Mouse (Mus musculus) frontal cortex, adult 2 months (tissue): ENCODE measurements around the gene Tlr2. TPM values are rescaled to one million over a fixed set of nuclear protein-coding genes. Genes with fewer than 3 reads are reported as not detected.
A peak's percentile ranks its signal among the peaks of the same experiment; 100 is the strongest.

Experiments used
- DNase-seq, 2 experiments: peaks; one replicate each; pipeline ENCODE4 v3.0.0; 2022; ENCODE audit warnings: low spot score in 1 of 2; ENCODE audit errors: extremely low spot score in 1 of 2
- polyA plus RNA-seq: library from polyadenylated mRNA; depleted of rRNA; stranded (reverse); fragments of >200 nt; gene quantifications from 2 replicates; pipeline ENCODE4 v1.2.3, GENCODE M21; 2012; rRNA removed

The Tlr2 gene
- polyA plus RNA-seq, 1 experiment, result 1.3 TPM

- no peak for DNase-seq
Observed at GRCm38 (mm10) chr3:83836685-83837084, 4.9 kb downstream of the Tlr2 start.

- no peak for DNase-seq
Observed at GRCm38 (mm10) chr3:83828145-83828611, 13.4 kb downstream of the Tlr2 start.

- no peak for DNase-seq
Observed at GRCm38 (mm10) chr3:83827684-83828083, 13.9 kb downstream of the Tlr2 start.

- no peak for DNase-seq
Observed at GRCm38 (mm10) chr3:83823774-83824173, 17.8 kb downstream of the Tlr2 start.

- DNase-seq, result no peak
Observed at GRCm38 (mm10) chr3:83816372-83816925, 25.1 kb downstream of the Tlr2 start.

- DNase-seq, result peak in 1 of 2 experiments; percentile 6
Observed at GRCm38 (mm10) chr3:83812863-83813262, 28.7 kb downstream of the Tlr2 start.

GRCm38 (mm10) chr3:83811987-83812386 is 29.6 kb downstream of the Tlr2 start:
- DNase-seq, result no peak

- no peak for DNase-seq
Observed at GRCm38 (mm10) chr3:83808483-83808882, 33.1 kb downstream of the Tlr2 start.

GRCm38 (mm10) chr3:83801649-83802155 is 39.9 kb downstream of the Tlr2 start:
- DNase-seq, result no peak

GRCm38 (mm10) chr3:83799486-83799885 is 42.1 kb downstream of the Tlr2 start:
- DNase-seq, result no peak

- peak in 1 of 2 experiments; percentile 72 for DNase-seq
Observed at GRCm38 (mm10) chr3:83797828-83798227, 43.7 kb downstream of the Tlr2 start.

GRCm38 (mm10) chr3:83797098-83797497 is 44.5 kb downstream of the Tlr2 start:
- DNase-seq, result peak in 1 of 2 experiments; percentile 28

GRCm38 (mm10) chr3:83791444-83791843 is 50.1 kb downstream of the Tlr2 start:
- DNase-seq, result no peak

- no peak for DNase-seq
Observed at GRCm38 (mm10) chr3:83789651-83790451, 51.7 kb downstream of the Tlr2 start.

GRCm38 (mm10) chr3:83787776-83788305 is 53.7 kb downstream of the Tlr2 start:
- DNase-seq, result no peak

- no peak for DNase-seq
Observed at GRCm38 (mm10) chr3:83787086-83787485, 54.5 kb downstream of the Tlr2 start.

Other genes starting within 250 kb of the Tlr2 start
- gene Sfrp2, start 75.4 kb downstream of the Tlr2 start, polyA plus RNA-seq, result 8.2 and 10.2 TPM in 2 replicates
- gene Tmem131l, start 198.4 kb upstream of the Tlr2 start, polyA plus RNA-seq, result 25.2 and 25.6 TPM in 2 replicates